Mouse (Mus musculus): ENCODE measurements at regions not wholly inside any gene's neighbourhood (a gene's known extent, or its start where the extent isn't known, plus 50 kb on each side); places are given as distances from the start of the nearest gene placed in this dataset.
A peak's percentile ranks its signal among the peaks of the same experiment; 100 is the strongest.

- TF ChIP-seq CTCF (IDR thresholded peaks at IDR 0.05; ENCODE audit: low read depth) = no peak
- no peak for DNase-seq
- no peak overlapping the region for H3K4me3 ChIP-seq (ENCODE audit: low read depth, low read length)
- H3K9me3 ChIP-seq (ENCODE audit: low read depth, low read length) = no peaks in the 10 kb centered on the region
- H3K36me3 ChIP-seq (ENCODE audit: insufficient read depth) = no peaks in the 10 kb centered on the region
- WGBS = 91% methylated on average over 4 of the region's 4 CpGs
- no peaks in the 10 kb centered on the region for H3K4me1 ChIP-seq (ENCODE audit: insufficient read depth)
- H3K27ac ChIP-seq (ENCODE audit: low read depth) = no peak overlapping the region
- no peak overlapping the region for H3K4me2 ChIP-seq
- H3K27me3 ChIP-seq (ENCODE audit: insufficient read depth, low read length) = no peaks in the 10 kb centered on the region
- no peak overlapping the region for H3K9ac ChIP-seq
- no peak for ATAC-seq (ENCODE audit: insufficient read depth)
Measured at GRCm38 (mm10) chr2:133443024-133443423, 108.9 kb upstream of the Bmp2 start.

- no peaks in the 10 kb centered on the region for H3K4me1 ChIP-seq (ENCODE audit: insufficient read depth)
- DNase-seq (no peak), ATAC-seq (ENCODE audit: insufficient read depth) (no peak)
- TF ChIP-seq CTCF (IDR thresholded peaks at IDR 0.05; ENCODE audit: low read depth) = no peak
- 66% methylated on average over 2 of the region's 2 CpGs for WGBS
- H3K27ac ChIP-seq (ENCODE audit: low read depth) = no peak overlapping the region
- no peaks in the 10 kb centered on the region for H3K27me3 ChIP-seq (ENCODE audit: insufficient read depth, low read length)
- H3K9me3 ChIP-seq (ENCODE audit: low read depth, low read length) = no peaks in the 10 kb centered on the region
- no peak overlapping the region for H3K4me3 ChIP-seq (ENCODE audit: low read depth, low read length)
- no peak overlapping the region for H3K9ac ChIP-seq
- no peak overlapping the region for H3K4me2 ChIP-seq
- H3K36me3 ChIP-seq (ENCODE audit: insufficient read depth) = no peaks in the 10 kb centered on the region
Measured at GRCm38 (mm10) chr2:133443490-133443889, 108.5 kb upstream of the Bmp2 start.

GRCm38 (mm10) chr2:133452947-133453346 is 99.0 kb upstream of the Bmp2 start:
- no peak for ATAC-seq (ENCODE audit: insufficient read depth)
- no peak overlapping the region for H3K27ac ChIP-seq (ENCODE audit: low read depth)
- H3K9me3 ChIP-seq (ENCODE audit: low read depth, low read length) = no peaks in the 10 kb centered on the region
- no peak overlapping the region for H3K4me2 ChIP-seq
- no peak overlapping the region for H3K9ac ChIP-seq
- TF ChIP-seq CTCF (IDR thresholded peaks at IDR 0.05; ENCODE audit: low read depth) = no peak
- 46% methylated on average over 6 of the region's 6 CpGs for WGBS
- peak; percentile 49 for DNase-seq
- no peaks in the 10 kb centered on the region for H3K27me3 ChIP-seq (ENCODE audit: insufficient read depth, low read length)
- H3K36me3 ChIP-seq (ENCODE audit: insufficient read depth) = no peaks in the 10 kb centered on the region
- no peaks in the 10 kb centered on the region for H3K4me1 ChIP-seq (ENCODE audit: insufficient read depth)
- no peak overlapping the region for H3K4me3 ChIP-seq (ENCODE audit: low read depth, low read length)

GRCm38 (mm10) chr2:133455484-133456170 is 96.3 kb upstream of the Bmp2 start:
- no peak overlapping the region for H3K27ac ChIP-seq (ENCODE audit: low read depth)
- no peaks in the 10 kb centered on the region for H3K36me3 ChIP-seq (ENCODE audit: insufficient read depth)
- H3K9ac ChIP-seq = no peak overlapping the region
- ATAC-seq (ENCODE audit: insufficient read depth) = no peak
- H3K4me1 ChIP-seq (ENCODE audit: insufficient read depth) = no peaks in the 10 kb centered on the region
- no peak overlapping the region for H3K4me3 ChIP-seq (ENCODE audit: low read depth, low read length)
- TF ChIP-seq CTCF (IDR thresholded peaks at IDR 0.05; ENCODE audit: low read depth) = no peak
- WGBS = 55% methylated on average over 7 of the region's 7 CpGs
- no peaks in the 10 kb centered on the region for H3K9me3 ChIP-seq (ENCODE audit: low read depth, low read length)
- no peak for DNase-seq
- H3K4me2 ChIP-seq = no peak overlapping the region
- no peaks in the 10 kb centered on the region for H3K27me3 ChIP-seq (ENCODE audit: insufficient read depth, low read length)

GRCm38 (mm10) chr2:133456785-133457184 is 95.2 kb upstream of the Bmp2 start:
- Histone ChIP-seq H3K27me3 (ENCODE audit: insufficient read depth, low read length) (no peaks in the 10 kb centered on the region), H3K9me3 (ENCODE audit: low read depth, low read length) (no peaks in the 10 kb centered on the region), H3K9ac (no peak overlapping the region), H3K27ac (ENCODE audit: low read depth) (no peak overlapping the region), H3K4me3 (ENCODE audit: low read depth, low read length) (no peak overlapping the region), H3K36me3 (ENCODE audit: insufficient read depth) (no peaks in the 10 kb centered on the region), H3K4me2 (no peak overlapping the region), H3K4me1 (ENCODE audit: insufficient read depth) (no peaks in the 10 kb centered on the region)
- WGBS = 87% methylated on average over 2 of the region's 2 CpGs
- no peak for DNase-seq
- TF ChIP-seq CTCF (IDR thresholded peaks at IDR 0.05; ENCODE audit: low read depth) = no peak
- no peak for ATAC-seq (ENCODE audit: insufficient read depth)

- no peak for TF ChIP-seq CTCF (IDR thresholded peaks at IDR 0.05; ENCODE audit: low read depth)
- WGBS = 52% methylated on average over 2 of the region's 2 CpGs
- no peaks in the 10 kb centered on the region for H3K9me3 ChIP-seq (ENCODE audit: low read depth, low read length)
- DNase-seq (no peak), ATAC-seq (ENCODE audit: insufficient read depth) (no peak)
- no peaks in the 10 kb centered on the region for H3K36me3 ChIP-seq (ENCODE audit: insufficient read depth)
- no peak overlapping the region for H3K27ac ChIP-seq (ENCODE audit: low read depth)
- H3K4me1 ChIP-seq (ENCODE audit: insufficient read depth) = no peaks in the 10 kb centered on the region
- no peaks in the 10 kb centered on the region for H3K27me3 ChIP-seq (ENCODE audit: insufficient read depth, low read length)
- H3K9ac ChIP-seq = no peak overlapping the region
- H3K4me3 ChIP-seq (ENCODE audit: low read depth, low read length) = no peak overlapping the region
- H3K4me2 ChIP-seq = no peak overlapping the region
Measured at GRCm38 (mm10) chr2:133458735-133459134, 93.2 kb upstream of the Bmp2 start.

- H3K4me3 ChIP-seq (ENCODE audit: low read depth, low read length) = no peak overlapping the region
- no peak for DNase-seq
- H3K9ac ChIP-seq = no peak overlapping the region
- no peaks in the 10 kb centered on the region for H3K36me3 ChIP-seq (ENCODE audit: insufficient read depth)
- H3K9me3 ChIP-seq (ENCODE audit: low read depth, low read length) = no peaks in the 10 kb centered on the region
- no peak overlapping the region for H3K4me2 ChIP-seq
- no peaks in the 10 kb centered on the region for H3K4me1 ChIP-seq (ENCODE audit: insufficient read depth)
- no peak for TF ChIP-seq CTCF (IDR thresholded peaks at IDR 0.05; ENCODE audit: low read depth)
- no peak for ATAC-seq (ENCODE audit: insufficient read depth)
- H3K27me3 ChIP-seq (ENCODE audit: insufficient read depth, low read length) = no peaks in the 10 kb centered on the region
- no peak overlapping the region for H3K27ac ChIP-seq (ENCODE audit: low read depth)
- whole genome bisulfite sequencing = 28% methylated on average over 7 of the region's 7 CpGs
Measured at GRCm38 (mm10) chr2:133460814-133461213, 91.1 kb upstream of the Bmp2 start.

All from lung, embryonic 14.5 days (tissue).